Mouse (Mus musculus) liver, embryonic 14.5 days (tissue): ENCODE data around the gene Frem1.

ENCODE experiments used
- CTCF ChIP-seq: IDR thresholded peaks from 2 replicates; pipeline ENCODE4 v1.5.1; 2016; ENCODE audit warnings: antibody characterized with exemption, low read depth, control low read depth
- EP300 ChIP-seq: IDR thresholded peaks from 2 replicates; pipeline ENCODE4 v1.6.1; 2016; ENCODE audit warnings: antibody characterized with exemption, low read depth

GRCm38 (mm10) chr4:82934308-82934707 is 117.8 kb downstream of the Frem1 start:
- TF ChIP-seq CTCF (peak; percentile 49), EP300 (no peak)
